Mouse (Mus musculus): ENCODE data around the gene Creb1. TPM values are rescaled to one million over a fixed set of nuclear protein-coding genes. Genes with fewer than 3 reads are reported as not detected.
A peak's percentile ranks its signal among the peaks of the same experiment; 100 is the strongest.

Creb1 gene
- 31.4 and 32.4 TPM in 2 replicates for polyA plus RNA-seq (2014; fragmentation: Nextera tagmentation; extraction: Ambion mirVana)

DNA sequence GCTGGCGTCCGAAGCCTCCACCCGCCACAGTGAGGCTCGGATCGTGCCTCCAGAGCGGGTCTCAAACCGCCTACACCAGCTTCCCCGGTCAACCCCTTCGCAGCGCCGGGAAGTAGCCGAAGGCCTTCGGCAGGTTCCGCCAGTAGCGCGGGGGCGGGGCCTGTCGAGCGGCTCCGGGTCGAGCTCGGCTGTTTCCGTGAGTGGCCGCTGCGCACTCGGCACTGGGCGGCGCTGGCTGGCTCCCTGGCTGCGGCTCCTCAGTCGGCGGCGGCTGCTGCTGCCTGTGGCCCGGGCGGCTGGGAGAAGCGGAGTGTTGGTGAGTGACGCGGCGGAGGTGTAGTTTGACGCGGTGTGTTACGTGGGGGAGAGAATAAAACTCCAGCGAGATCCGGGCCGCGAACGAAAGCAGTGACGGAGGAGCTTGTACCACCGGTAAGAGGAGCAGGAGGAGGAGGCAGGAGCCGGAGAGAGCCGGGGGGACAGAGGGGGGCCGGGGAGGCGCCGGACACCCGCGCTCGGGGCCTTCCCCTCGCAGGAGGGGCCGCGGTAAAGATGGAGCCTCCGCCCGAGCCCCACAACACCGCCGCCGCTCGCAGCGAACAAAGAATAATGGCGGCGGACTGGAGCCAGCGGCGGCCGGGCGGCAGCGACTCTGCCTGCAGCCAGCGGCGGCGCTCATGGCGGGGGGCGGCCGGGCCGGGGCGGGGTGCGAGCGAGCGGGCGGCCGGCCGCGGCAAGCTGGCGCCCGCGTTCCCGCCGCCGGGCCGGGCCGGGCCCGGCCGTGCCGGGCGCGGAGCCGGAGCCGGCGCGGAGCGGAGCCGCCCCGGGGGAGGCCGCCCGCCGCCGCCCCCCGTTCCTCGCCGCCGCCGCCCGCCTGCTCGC, at the start of gene Creb1:
TSS of gene Creb1 (plus strand) at position 57 of the 882 bp plus-strand sequence.
- peak within 1 kb of the TSS; percentile 99 for H3K27ac ChIP-seq (ENCODE audit: low read depth, low read length)
- peak; percentile 95 for ATAC-seq (replicated peaks; ENCODE audit: low FRiP score)
- no peaks in the 10 kb centered on the region for H3K9me3 ChIP-seq (ENCODE audit: control insufficient read depth, low read length)
- peaks cover 13% of the 10 kb centered on the region; the same call in 1 of the 2 replicates for H3K4me1 ChIP-seq (replicated peaks; ENCODE audit: control insufficient read depth, insufficient read depth, low read length)
- H3K9ac ChIP-seq (ENCODE audit: low read depth, low read length): peak within 1 kb of the TSS; percentile 98
- no peaks in the 10 kb centered on the region for H3K27me3 ChIP-seq (replicated peaks; ENCODE audit: control insufficient read depth, insufficient read depth, low read length)
- DNase-seq (ENCODE audit: low spot score): peak; percentile 99
- H3K4me3 ChIP-seq (ENCODE audit: low read depth, low read length): peak within 1 kb of the TSS; percentile 90
- WGBS: under 1% methylated on average over 66 of the region's 119 CpGs
- H3K4me2 ChIP-seq: peak within 1 kb of the TSS; percentile 96
- H3K36me3 ChIP-seq (ENCODE audit: control insufficient read depth, insufficient read depth, low read length): no peaks in the 10 kb centered on the region

DNA sequence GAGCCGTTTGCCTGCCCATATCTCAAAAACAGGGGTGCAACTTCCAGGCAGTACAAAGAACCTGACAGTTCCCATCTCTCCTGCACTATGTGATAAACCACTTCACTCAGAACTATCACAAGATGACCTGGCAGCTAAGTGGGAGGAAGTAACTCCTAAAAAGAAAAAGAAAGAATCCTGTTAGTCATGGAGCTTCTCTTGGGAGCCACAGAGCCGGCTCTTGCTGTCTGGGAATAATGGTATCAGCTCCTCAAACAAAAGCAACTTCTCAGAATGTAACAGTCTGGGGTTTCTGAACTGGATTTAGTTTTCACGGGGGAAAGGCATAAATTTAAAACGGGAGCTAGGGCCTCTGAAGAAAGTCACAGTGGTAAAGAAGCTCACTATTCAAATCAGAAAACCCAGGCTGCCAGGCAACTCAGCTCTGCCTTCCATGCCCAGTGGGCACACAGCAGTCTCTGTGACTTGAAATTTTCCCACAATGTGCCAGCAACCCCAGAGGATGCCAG, 43.9 kb upstream of the Creb1 start:
- H3K9ac ChIP-seq (ENCODE audit: low read depth, low read length): no peak overlapping the region
- H3K27ac ChIP-seq (ENCODE audit: low read depth, low read length): no peak overlapping the region
- H3K27me3 ChIP-seq (replicated peaks; ENCODE audit: control insufficient read depth, insufficient read depth, low read length): no peaks in the 10 kb centered on the region
- WGBS: 40% methylated on average over 4 of the region's 4 CpGs
- DNase-seq (ENCODE audit: low spot score): no peak
- no peak overlapping the region for H3K4me2 ChIP-seq
- no peak for ATAC-seq (replicated peaks; ENCODE audit: low FRiP score)
- H3K9me3 ChIP-seq (ENCODE audit: control insufficient read depth, low read length): no peaks in the 10 kb centered on the region
- H3K4me1 ChIP-seq (replicated peaks; ENCODE audit: control insufficient read depth, insufficient read depth, low read length): no peaks in the 10 kb centered on the region
- no peaks in the 10 kb centered on the region for H3K36me3 ChIP-seq (ENCODE audit: control insufficient read depth, insufficient read depth, low read length)
- no peak overlapping the region for H3K4me3 ChIP-seq (ENCODE audit: low read depth, low read length)

DNA sequence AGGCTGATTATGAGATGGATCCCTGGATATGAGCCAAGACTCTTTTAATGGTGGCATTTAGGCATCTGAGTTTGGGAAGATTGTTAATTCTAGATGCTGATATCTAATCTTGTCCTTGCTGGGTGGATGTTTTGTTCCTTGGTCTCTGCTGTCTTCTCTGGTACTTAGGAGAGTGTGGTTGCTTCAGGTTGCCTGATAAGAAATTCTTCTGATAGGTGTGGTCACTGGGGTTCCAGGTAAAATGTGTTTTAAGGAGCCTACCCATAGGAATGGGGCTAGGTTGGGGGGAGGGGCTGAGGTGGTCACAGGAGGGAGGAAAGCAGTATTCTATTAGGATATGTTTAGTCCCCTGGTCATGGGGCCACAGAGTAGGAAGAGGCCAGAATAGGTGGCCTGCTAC, 35.6 kb upstream of the Creb1 start:
- no peak for DNase-seq (ENCODE audit: low spot score)
- H3K36me3 ChIP-seq (ENCODE audit: control insufficient read depth, insufficient read depth, low read length): no peaks in the 10 kb centered on the region
- ATAC-seq (replicated peaks; ENCODE audit: low FRiP score): 0 out of 2 replicates have a peak, but pooled peaks have one; percentile 31

DNA sequence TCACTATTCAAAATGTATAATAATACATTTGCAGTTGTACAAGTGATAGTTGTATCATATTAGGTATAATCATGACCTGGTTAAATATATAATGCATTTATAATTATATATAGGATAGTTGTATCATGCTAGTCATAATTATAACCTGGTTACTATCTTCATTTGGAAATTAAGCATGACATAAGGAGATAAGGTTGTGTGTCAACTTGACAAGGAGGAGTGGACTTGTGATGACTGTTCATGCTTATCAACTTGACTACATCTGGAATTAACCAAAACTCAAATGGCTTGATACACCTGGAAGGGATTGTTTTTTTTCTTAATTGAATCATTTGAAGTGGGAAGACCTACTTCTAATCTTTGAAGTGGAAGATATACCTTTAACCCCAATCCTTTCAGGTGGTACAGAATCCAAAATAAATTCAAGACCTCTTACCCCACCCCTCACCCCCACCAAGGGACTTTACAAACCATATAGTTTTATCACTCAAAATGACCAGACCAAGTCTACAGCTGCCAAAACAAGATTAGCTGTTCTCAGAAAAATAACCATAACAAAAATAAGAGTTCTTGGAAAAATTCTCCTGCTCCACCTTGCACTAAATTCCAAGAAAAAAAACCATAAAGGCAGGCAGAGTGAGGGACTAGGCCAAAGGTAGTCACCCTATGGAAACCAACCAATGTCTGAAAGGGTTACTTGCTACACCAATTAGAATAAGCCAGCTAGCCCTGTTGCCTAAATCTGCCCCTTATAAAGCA, 30.9 kb upstream of the Creb1 start:
- no peak overlapping the region for H3K4me3 ChIP-seq (ENCODE audit: low read depth, low read length)
- ATAC-seq (replicated peaks; ENCODE audit: low FRiP score) (peak; percentile 65), DNase-seq (ENCODE audit: low spot score) (no peak)
- H3K4me1 ChIP-seq (replicated peaks; ENCODE audit: control insufficient read depth, insufficient read depth, low read length): no peaks in the 10 kb centered on the region
- no peaks in the 10 kb centered on the region for H3K36me3 ChIP-seq (ENCODE audit: control insufficient read depth, insufficient read depth, low read length)
- no peak overlapping the region for H3K4me2 ChIP-seq
- H3K27me3 ChIP-seq (replicated peaks; ENCODE audit: control insufficient read depth, insufficient read depth, low read length): no peaks in the 10 kb centered on the region
- H3K27ac ChIP-seq (ENCODE audit: low read depth, low read length): no peak overlapping the region
- H3K9ac ChIP-seq (ENCODE audit: low read depth, low read length): no peak overlapping the region
- H3K9me3 ChIP-seq (ENCODE audit: control insufficient read depth, low read length): no peaks in the 10 kb centered on the region

More for the DNA sequence above, 35.6 kb upstream of the Creb1 start:
- Histone ChIP-seq H3K9me3 (ENCODE audit: control insufficient read depth, low read length) (no peaks in the 10 kb centered on the region), H3K4me1 (replicated peaks; ENCODE audit: control insufficient read depth, insufficient read depth, low read length) (no peaks in the 10 kb centered on the region), H3K27ac (ENCODE audit: low read depth, low read length) (no peak overlapping the region), H3K9ac (ENCODE audit: low read depth, low read length) (no peak overlapping the region), H3K4me3 (ENCODE audit: low read depth, low read length) (no peak overlapping the region), H3K4me2 (no peak overlapping the region), H3K27me3 (replicated peaks; ENCODE audit: control insufficient read depth, insufficient read depth, low read length) (no peaks in the 10 kb centered on the region)

DNA sequence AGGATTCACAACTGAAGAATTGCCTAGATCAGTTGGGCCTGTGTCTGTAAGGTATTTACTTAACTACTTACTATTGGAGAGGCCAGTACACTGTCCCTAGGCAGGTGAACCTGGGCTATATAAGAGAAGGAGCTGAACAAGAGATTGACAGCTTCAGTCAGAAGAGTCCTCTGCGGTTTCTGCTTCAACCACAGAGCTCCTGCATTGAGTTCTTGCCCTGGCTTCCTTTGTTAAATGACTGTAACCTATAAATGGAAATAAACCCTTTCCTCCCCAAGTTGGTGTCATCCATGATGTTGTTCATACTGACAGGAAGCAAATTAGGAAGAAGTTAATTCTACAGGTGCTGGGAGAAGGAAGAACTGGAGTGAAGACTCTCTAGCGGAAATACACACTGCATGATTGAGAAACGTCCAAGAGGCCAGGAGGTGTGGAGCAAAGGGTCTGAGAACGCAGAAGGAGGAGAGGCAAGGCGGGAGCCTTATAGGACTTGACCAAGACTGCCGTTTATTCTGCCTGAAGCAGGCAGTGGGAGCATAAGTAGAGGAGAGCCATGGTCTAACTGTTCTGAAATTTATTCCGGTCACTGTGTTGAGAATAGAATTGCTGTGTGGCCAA, 23.9 kb upstream of the Creb1 start:
- Histone ChIP-seq H3K9ac (ENCODE audit: low read depth, low read length) (no peak overlapping the region), H3K4me2 (no peak overlapping the region), H3K27ac (ENCODE audit: low read depth, low read length) (no peak overlapping the region), H3K36me3 (ENCODE audit: control insufficient read depth, insufficient read depth, low read length) (no peaks in the 10 kb centered on the region), H3K4me3 (ENCODE audit: low read depth, low read length) (no peak overlapping the region), H3K27me3 (replicated peaks; ENCODE audit: control insufficient read depth, insufficient read depth, low read length) (no peaks in the 10 kb centered on the region), H3K9me3 (ENCODE audit: control insufficient read depth, low read length) (no peaks in the 10 kb centered on the region), H3K4me1 (replicated peaks; ENCODE audit: control insufficient read depth, insufficient read depth, low read length) (no peaks in the 10 kb centered on the region)
- 71% methylated on average over 7 of the region's 7 CpGs for WGBS
- ATAC-seq (replicated peaks; ENCODE audit: low FRiP score) (no peak), DNase-seq (ENCODE audit: low spot score) (no peak)

DNA sequence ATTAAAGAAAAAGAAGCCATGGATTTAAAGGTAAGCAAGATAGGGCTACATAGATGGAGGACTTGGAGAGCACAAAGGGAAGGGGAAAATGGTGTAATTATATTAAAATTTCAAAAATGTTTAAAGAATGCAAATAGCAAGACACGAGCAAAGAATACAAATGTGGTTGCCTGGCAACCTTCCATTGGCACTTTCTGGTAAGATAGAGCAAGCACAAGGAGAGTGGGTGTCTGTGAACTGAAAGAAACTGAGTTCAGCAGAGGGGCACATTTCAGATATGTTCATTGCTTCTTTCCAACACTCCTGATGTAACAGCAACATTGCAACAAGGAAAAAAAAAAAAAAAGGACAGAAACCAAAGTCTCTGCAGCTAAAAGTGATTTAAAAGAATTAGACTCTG, 22.8 kb upstream of the Creb1 start:
- ATAC-seq (replicated peaks; ENCODE audit: low FRiP score) (no peak), DNase-seq (ENCODE audit: low spot score) (no peak)
- Histone ChIP-seq H3K9me3 (ENCODE audit: control insufficient read depth, low read length) (no peaks in the 10 kb centered on the region), H3K4me2 (no peak overlapping the region), H3K4me1 (replicated peaks; ENCODE audit: control insufficient read depth, insufficient read depth, low read length) (no peaks in the 10 kb centered on the region), H3K27me3 (replicated peaks; ENCODE audit: control insufficient read depth, insufficient read depth, low read length) (no peaks in the 10 kb centered on the region), H3K27ac (ENCODE audit: low read depth, low read length) (no peak overlapping the region), H3K4me3 (ENCODE audit: low read depth, low read length) (no peak overlapping the region), H3K36me3 (ENCODE audit: control insufficient read depth, insufficient read depth, low read length) (no peaks in the 10 kb centered on the region), H3K9ac (ENCODE audit: low read depth, low read length) (no peak overlapping the region)
- WGBS: 75% methylated on average over 1 of the region's 1 CpGs

DNA sequence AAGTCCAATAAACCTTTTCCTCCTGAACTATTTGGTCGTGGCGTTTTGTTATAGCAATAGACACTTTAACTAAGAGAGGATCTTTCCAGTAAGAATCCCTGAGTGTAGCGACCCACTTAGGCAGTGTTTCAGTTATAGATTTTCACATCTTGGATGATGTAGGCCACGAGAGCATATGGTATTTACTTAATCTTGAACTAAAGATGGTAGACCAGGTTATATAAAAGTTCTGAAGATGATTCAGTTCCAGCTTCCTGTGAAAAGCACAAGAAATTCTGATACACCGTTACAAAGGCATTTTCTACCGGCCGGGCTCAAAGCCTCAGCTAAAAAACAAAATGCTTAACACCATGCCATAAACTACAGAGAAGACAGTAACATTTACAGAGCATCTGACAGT, 18.3 kb upstream of the Creb1 start:
- H3K4me3 ChIP-seq (ENCODE audit: low read depth, low read length): no peak overlapping the region
- H3K4me1 ChIP-seq (replicated peaks; ENCODE audit: control insufficient read depth, insufficient read depth, low read length): no peaks in the 10 kb centered on the region; the same call in 1 of the 2 replicates
- no peaks in the 10 kb centered on the region for H3K27me3 ChIP-seq (replicated peaks; ENCODE audit: control insufficient read depth, insufficient read depth, low read length)
- 83% methylated on average over 7 of the region's 7 CpGs for WGBS
- DNase-seq (ENCODE audit: low spot score) (no peak), ATAC-seq (replicated peaks; ENCODE audit: low FRiP score) (no peak)
- no peaks in the 10 kb centered on the region for H3K36me3 ChIP-seq (ENCODE audit: control insufficient read depth, insufficient read depth, low read length)
- H3K27ac ChIP-seq (ENCODE audit: low read depth, low read length): no peak overlapping the region
- no peak overlapping the region for H3K4me2 ChIP-seq
- no peak overlapping the region for H3K9ac ChIP-seq (ENCODE audit: low read depth, low read length)
- no peaks in the 10 kb centered on the region for H3K9me3 ChIP-seq (ENCODE audit: control insufficient read depth, low read length)

DNA sequence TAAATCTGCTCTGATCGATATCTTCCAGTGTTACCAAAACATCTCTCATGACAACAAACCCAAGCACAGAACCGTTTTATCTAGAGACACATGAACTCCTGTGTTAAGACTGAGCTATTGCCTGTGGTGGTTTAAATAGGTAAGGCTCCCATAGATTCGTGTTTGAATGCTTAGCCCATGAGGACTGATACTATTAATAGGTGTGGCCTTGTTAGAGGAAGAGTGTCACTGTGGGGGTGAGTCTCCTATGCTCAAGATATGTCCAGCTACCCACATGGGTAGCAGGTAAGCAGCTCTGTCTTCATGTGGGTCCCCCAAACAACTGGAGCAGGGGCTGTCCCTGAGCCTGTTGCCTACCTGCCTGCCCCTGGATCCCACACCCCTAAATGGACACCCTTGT, 15.9 kb upstream of the Creb1 start:
- Histone ChIP-seq H3K9ac (ENCODE audit: low read depth, low read length) (no peak overlapping the region), H3K36me3 (ENCODE audit: control insufficient read depth, insufficient read depth, low read length) (no peaks in the 10 kb centered on the region), H3K9me3 (ENCODE audit: control insufficient read depth, low read length) (no peaks in the 10 kb centered on the region), H3K4me2 (no peak overlapping the region), H3K27ac (ENCODE audit: low read depth, low read length) (no peak overlapping the region), H3K27me3 (replicated peaks; ENCODE audit: control insufficient read depth, insufficient read depth, low read length) (no peaks in the 10 kb centered on the region), H3K4me1 (replicated peaks; ENCODE audit: control insufficient read depth, insufficient read depth, low read length) (no peaks in the 10 kb centered on the region; the same call in 1 of the 2 replicates), H3K4me3 (ENCODE audit: low read depth, low read length) (no peak overlapping the region)
- WGBS: 64% methylated on average over 3 of the region's 3 CpGs
- ATAC-seq (replicated peaks; ENCODE audit: low FRiP score) (no peak), DNase-seq (ENCODE audit: low spot score) (no peak)

All from liver, embryonic 11.5 days (tissue).